Mouse (Mus musculus) ES-E14 (cell line): Measurements from ENCODE around the gene Tsacc.

Experiments used
- HCFC1 ChIP-seq: IDR thresholded peaks from 2 replicates; pipeline ENCODE4 v1.6.1; 2012; ENCODE audit warnings: low read length, inconsistent platforms, borderline replicate concordance; ENCODE audit not compliant: insufficient read depth
- ZC3H11A ChIP-seq: IDR thresholded peaks from 2 replicates; pipeline ENCODE4 v1.6.1; 2012; ENCODE audit warnings: low read depth, mild to moderate bottlenecking, inconsistent platforms, low read length, borderline replicate concordance

DNA sequence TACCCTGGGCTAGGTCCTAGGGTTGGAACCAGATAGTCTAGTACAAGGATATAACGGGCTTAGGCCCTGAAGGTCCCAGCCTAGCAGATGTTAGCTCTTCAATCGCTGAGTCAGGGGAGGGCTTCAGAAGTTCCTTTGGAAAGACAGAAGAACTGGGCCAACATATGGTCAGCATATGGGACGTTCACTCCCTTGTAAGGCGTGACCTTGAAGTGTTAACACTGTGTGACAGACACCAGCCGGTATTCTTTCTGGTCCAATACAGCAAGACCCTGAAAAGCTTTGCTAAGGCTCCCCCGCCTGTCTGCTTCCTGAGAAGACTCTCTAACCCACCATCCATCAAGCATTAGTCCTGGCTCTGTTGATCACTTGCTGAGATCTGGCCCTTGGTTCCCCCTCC is 40.8 kb downstream of the Tsacc start:
- TF ChIP-seq HCFC1 (no peak), ZC3H11A (no peak)
